Mouse (Mus musculus): Measurements from ENCODE around the gene Olfr768.
"Not testable (repeated sequence)": the region's sequence is repeated elsewhere in the genome, so short reads cannot be mapped to it uniquely, and the experiment has no call there.

The Olfr768 gene

DNA sequence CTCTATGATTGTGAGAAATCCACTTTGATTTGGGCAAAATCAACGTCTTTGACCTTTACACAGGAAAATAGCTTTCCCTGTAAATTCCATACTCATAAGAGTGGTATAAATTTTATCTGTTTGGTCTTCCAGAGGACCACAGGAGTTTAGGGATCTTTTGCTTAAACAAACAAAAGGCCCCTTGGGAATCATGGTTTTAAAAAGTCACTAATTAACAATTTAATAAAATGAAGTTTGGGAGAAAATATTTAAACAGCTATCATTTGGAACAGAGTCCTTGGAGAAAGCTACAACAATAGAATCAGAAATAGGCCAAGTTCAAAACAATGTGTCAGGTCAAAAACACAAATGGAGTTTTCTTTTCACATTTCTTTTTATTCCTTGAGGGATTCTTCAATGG lies at the start of gene Olfr768:
Olfr768 (minus strand) TSS at position 101 of the 400 bp plus-strand sequence.
- DNase-seq (ENCODE audit: extremely low read depth, low read depth, low spot score): no peak

- DNase-seq (ENCODE audit: extremely low read depth, low read depth, low spot score): no peak
Observed at GRCm38 (mm10) chr10:129138898-129139297, 39.7 kb upstream of the Olfr768 start, which contains the start of gene Olfr770. Gene Olfr770, minus strand, starts transcription at chr10:129138998.

GRCm38 (mm10) chr10:129117761-129118160 lies 18.6 kb upstream of the Olfr768 start, which contains the start of gene Olfr769:
Gene Olfr769, minus strand, starts transcription at chr10:129117861.
- DNase-seq (ENCODE audit: extremely low read depth, low read depth, low spot score): no peak

DNA sequence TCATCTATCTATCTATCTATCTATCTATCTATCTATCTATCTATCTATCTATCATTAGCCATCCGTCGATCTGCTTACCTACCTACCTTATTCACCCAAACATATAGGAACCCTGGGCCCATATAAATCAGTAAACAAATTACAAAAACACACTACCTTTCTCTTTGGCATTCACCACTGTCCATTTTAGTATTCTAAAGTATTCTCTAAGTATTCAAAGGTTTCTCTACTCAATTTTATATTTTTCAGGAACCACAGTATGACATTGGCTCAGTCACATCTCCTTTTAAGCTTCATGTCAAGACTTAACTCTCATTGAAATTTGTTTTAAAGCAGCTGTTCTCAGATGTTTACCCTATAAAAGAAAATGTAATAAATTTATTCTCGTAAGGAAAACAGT lies 16.0 kb upstream of the Olfr768 start:
- DNase-seq (ENCODE audit: extremely low read depth, low read depth, low spot score): no peak

DNA sequence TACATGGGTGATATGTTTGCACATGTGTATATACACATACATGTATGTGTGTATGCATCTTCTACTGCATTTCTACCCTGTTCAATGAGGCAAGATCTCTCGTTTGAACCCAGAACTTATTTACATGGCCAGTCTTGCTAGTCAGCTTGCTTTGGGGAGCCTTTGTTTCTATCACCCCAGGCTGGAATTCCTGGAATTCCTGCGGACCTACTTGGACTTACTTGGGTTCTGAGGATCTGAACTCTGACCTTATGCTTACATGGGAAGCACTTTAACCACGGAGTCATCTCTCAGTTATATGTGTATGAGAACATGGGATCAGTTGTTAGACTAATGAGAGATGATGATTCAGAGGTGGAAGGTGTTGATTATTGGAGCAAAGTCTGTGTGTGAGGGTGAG lies 2.1 kb upstream of the Olfr768 start:
- DNase-seq (ENCODE audit: extremely low read depth, low read depth, low spot score): no peak

- DNase-seq (ENCODE audit: extremely low read depth, low read depth, low spot score): not testable (repeated sequence)
Observed at GRCm38 (mm10) chr10:129082810-129083209, 16.4 kb downstream of the Olfr768 start, which contains the start of gene Olfr767. Gene Olfr767, minus strand, starts transcription at chr10:129082910.

DNA sequence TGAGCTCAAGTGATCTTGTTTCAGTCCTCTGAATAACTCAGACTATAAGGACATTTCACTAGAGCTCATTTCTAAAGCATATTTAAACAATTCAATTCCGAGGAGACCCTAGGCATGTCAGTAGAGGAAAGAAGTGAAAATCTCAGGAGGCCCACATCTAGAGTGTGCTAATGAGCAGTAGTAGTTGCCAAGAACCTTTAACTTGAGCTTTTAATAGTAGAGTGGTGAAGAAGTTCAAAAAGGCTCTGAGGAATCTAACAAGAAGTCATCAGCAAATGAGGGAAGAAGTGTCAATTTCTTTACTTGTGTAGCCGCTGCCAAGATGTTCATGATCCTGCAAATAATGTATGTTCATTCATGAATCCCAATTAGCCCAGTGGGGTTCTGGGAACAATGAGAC lies 30.3 kb downstream of the Olfr768 start, which contains the start of gene Olfr766-ps1:
Olfr766-ps1 (minus strand) TSS at position 101 of the 400 bp plus-strand sequence.
- no peak for DNase-seq (ENCODE audit: extremely low read depth, low read depth, low spot score)

DNA sequence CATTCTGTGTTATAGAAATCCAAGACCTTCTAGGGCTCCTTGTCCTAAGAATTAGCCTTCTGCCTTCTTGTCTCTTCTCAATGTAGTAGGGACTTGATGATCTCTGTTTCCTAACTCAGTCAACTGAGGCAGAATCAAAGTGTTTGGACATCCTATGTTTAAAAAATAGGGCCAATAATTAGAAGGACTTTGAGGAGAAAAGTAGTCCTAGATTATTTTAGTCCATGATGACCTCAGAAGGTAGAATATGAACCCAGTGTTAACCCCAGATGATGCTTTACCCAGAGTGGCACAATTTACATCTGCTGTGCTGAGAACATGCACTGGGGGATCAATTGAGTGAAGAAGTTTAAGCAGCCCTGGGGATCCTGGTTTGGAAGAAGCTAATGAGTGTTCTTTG lies 49.3 kb downstream of the Olfr768 start, which contains the start of gene Olfr765:
Olfr765 (minus strand) TSS at position 101 of the 400 bp plus-strand sequence.
- not testable (repeated sequence) for DNase-seq (ENCODE audit: extremely low read depth, low read depth, low spot score)
